ENCODE assay signal across 8 mouse cellular contexts in the genomic region with DNA sequence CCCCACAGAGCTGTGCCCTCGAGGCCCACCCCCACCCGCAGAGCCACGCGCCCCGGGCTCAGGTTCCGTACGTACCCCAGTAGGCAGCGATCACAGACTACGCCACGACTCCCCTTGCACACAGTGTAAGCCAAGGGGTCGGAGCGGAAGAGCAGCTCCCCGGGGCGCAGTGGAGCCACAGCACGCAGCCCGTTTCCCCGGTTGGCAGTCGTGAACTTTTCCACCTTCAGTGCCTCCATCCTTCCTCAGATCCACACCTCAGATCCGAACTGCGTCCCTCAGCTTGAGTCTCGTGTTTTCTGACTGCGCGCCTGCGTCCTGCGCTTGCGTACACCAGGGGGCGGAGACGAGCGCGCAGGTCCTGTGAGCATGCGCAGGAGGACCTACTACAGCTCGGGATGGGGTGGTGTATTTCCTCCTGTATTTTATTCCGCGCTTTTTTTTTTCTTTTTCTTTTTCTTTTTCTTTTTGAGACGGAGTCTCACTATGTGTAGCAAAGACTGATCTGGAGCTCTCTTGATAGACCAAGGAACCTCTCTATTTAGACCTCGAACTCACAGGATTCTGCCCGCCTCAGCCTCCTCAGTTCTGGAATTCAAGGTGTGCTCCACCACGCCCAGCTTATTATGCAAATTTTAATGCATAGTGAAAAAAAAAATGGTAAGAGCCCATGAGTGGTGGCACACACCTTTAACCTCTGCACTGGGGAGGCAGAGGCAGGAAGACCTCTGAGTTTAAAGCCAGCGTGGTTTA. TPM values are rescaled to one million over a fixed set of nuclear protein-coding genes. Genes with fewer than 3 reads are reported as not detected.
DNase-seq lines count a peak whose midpoint lies in the region; ATAC-seq and TF ChIP-seq lines count a peak whose summit lies in the region.

Gene Smyd3, minus strand, starts transcription at position 329 of the 753 bp plus-strand sequence.

- no peaks in the 10 kb centered on the region for H3K27me3 ChIP-seq in embryonic facial prominence, embryonic 14.5 days (replicated peaks; ENCODE audit: control insufficient read depth, insufficient read depth, low read length)
- H3K27me3 ChIP-seq in limb, embryonic 14.5 days (ENCODE audit: control insufficient read depth, insufficient read depth, low read length), result no peaks in the 10 kb centered on the region
- no peaks in the 10 kb centered on the region for H3K27me3 ChIP-seq in midbrain, postnatal 0 days (ENCODE audit: insufficient read depth, low read length)

- no peaks in the 10 kb centered on the region for H3K9me3 ChIP-seq in embryonic facial prominence, embryonic 14.5 days (ENCODE audit: control insufficient read depth, low read length)
- no peaks in the 10 kb centered on the region for H3K9me3 ChIP-seq in limb, embryonic 14.5 days (ENCODE audit: control insufficient read depth, low read length)
- no peaks in the 10 kb centered on the region for H3K9me3 ChIP-seq in midbrain, postnatal 0 days (ENCODE audit: low read length)

- peak; percentile 91 for DNase-seq in 3T3-L1 (ENCODE audit: low read depth, low spot score)
- peak; percentile 60 to 63 for DNase-seq in adrenal gland, postnatal 4 days (ENCODE audit: low spot score in 2 of 2)
- peak; percentile 91 for DNase-seq in embryonic facial prominence, embryonic 14.5 days (ENCODE audit: low spot score)
- DNase-seq in heart, adult 8-10 months (ENCODE audit: low spot score), result peak; percentile 87
- DNase-seq in kidney, adult 9 months, result peak; percentile 85
- peak; percentile 71 for DNase-seq in limb, embryonic 14.5 days (ENCODE audit: low spot score)
- DNase-seq in midbrain, postnatal 0 days (ENCODE audit: low spot score), result peak; percentile 87
- DNase-seq in spleen, postnatal 14 days (ENCODE audit: low spot score in 2 of 2), result peak; percentile 73 to 80

- H3K36me3 ChIP-seq in embryonic facial prominence, embryonic 14.5 days (ENCODE audit: control insufficient read depth, insufficient read depth, low read length), result no peaks in the 10 kb centered on the region
- H3K36me3 ChIP-seq in limb, embryonic 14.5 days (ENCODE audit: control insufficient read depth, insufficient read depth, low read length), result no peaks in the 10 kb centered on the region
- H3K36me3 ChIP-seq in midbrain, postnatal 0 days (ENCODE audit: insufficient read depth, low read length), result no peaks in the 10 kb centered on the region

- peak within 1 kb of the TSS; percentile 96 for H3K4me2 ChIP-seq in embryonic facial prominence, embryonic 14.5 days (ENCODE audit: low read depth, low read length)
- H3K4me2 ChIP-seq in limb, embryonic 14.5 days (replicated peaks; ENCODE audit: low read depth, low read length, severe bottlenecking), result peak within 1 kb of the TSS; percentile 96
- H3K4me2 ChIP-seq in midbrain, postnatal 0 days (ENCODE audit: low read depth, low read length, poor library complexity, severe bottlenecking), result peak within 1 kb of the TSS; percentile 96

- TF ChIP-seq POLR2A in limb, embryonic 14.5 days (IDR thresholded peaks at IDR 0.05; ENCODE audit: borderline replicate concordance, extremely low read depth, insufficient read depth, insufficient read length), result 0 out of 2 replicates have a peak, but pooled peaks have one; percentile 29

- peak; percentile 85 for TF ChIP-seq CTCF in midbrain, postnatal 0 days (IDR thresholded peaks at IDR 0.05)

- WGBS in embryonic facial prominence, embryonic 14.5 days, result 8% methylated on average over 36 of the region's 39 CpGs
- WGBS in limb, embryonic 14.5 days, result 7% methylated on average over 39 of the region's 39 CpGs
- 6% methylated on average over 39 of the region's 39 CpGs for WGBS in midbrain, postnatal 0 days

- peak within 1 kb of the TSS; percentile 73 for H3K9ac ChIP-seq in embryonic facial prominence, embryonic 14.5 days (ENCODE audit: low read depth, low read length)
- peak within 1 kb of the TSS; percentile 79 for H3K9ac ChIP-seq in limb, embryonic 14.5 days (ENCODE audit: low read depth, low read length, severe bottlenecking)
- peak within 1 kb of the TSS; percentile 72 for H3K9ac ChIP-seq in midbrain, postnatal 0 days (replicated peaks; ENCODE audit: low read length, poor library complexity, severe bottlenecking)

- peak; percentile 90 for ATAC-seq in embryonic facial prominence, embryonic 14.5 days (ENCODE audit: low read depth)
- peak; percentile 79 for ATAC-seq in limb, embryonic 14.5 days (ENCODE audit: low FRiP score, low read depth)
- ATAC-seq in midbrain, postnatal 0 days (ENCODE audit: low FRiP score), result peak; percentile 89

- H3K4me1 ChIP-seq in embryonic facial prominence, embryonic 14.5 days (ENCODE audit: control insufficient read depth, insufficient read depth, low read length), result 0 out of 2 replicates have a peak, but pooled peaks cover 4% of the 10 kb centered on the region
- H3K4me1 ChIP-seq in limb, embryonic 14.5 days (ENCODE audit: control insufficient read depth, insufficient read depth, low read length), result 0 out of 2 replicates have a peak, but pooled peaks cover 5% of the 10 kb centered on the region
- H3K4me1 ChIP-seq in midbrain, postnatal 0 days (ENCODE audit: insufficient read depth, low read length), result peaks cover 3% of the 10 kb centered on the region; the same call in 1 of the 2 replicates

- peak within 1 kb of the TSS; percentile 81 for H3K4me3 ChIP-seq in embryonic facial prominence, embryonic 14.5 days (ENCODE audit: low read depth, low read length)
- peak within 1 kb of the TSS; percentile 77 for H3K4me3 ChIP-seq in limb, embryonic 14.5 days (replicated peaks; ENCODE audit: low read length)
- H3K4me3 ChIP-seq in midbrain, postnatal 0 days (ENCODE audit: low read depth, low read length), result peak within 1 kb of the TSS; percentile 89

- H3K27ac ChIP-seq in embryonic facial prominence, embryonic 14.5 days (replicated peaks; ENCODE audit: low read depth, low read length), result no peak within 1 kb of the TSS
- no peak within 1 kb of the TSS for H3K27ac ChIP-seq in limb, embryonic 14.5 days (replicated peaks; ENCODE audit: low read depth, low read length)
- H3K27ac ChIP-seq in midbrain, postnatal 0 days (ENCODE audit: low read depth, low read length), result no peak within 1 kb of the TSS

RNA-seq across cellular contexts. Expression of gene Smyd3, which starts in this region (rescaled TPM):
- 10 to 100 TPM; 13.6 to 14.0 TPM for total RNA-seq in adrenal gland, postnatal 4 days (2021)
- 16.7 and 18.7 TPM in 2 replicates for polyA plus RNA-seq in embryonic facial prominence, embryonic 14.5 days (2014; fragmentation: Nextera tagmentation; extraction: Ambion mirVana)
- 1 to 10 TPM; 7.0 to 8.3 (median 7.8) TPM for total RNA-seq in heart, adult 8-10 months (2022)
- 9.6 and 9.8 TPM in 2 replicates for polyA plus RNA-seq in limb, embryonic 14.5 days (2012; rRNA removed)
- polyA plus RNA-seq in limb, embryonic 14.5 days (2014; fragmentation: Nextera tagmentation; extraction: Ambion mirVana), result 21.1 and 21.5 TPM in 2 replicates
- 15.8 and 24.4 TPM in 2 replicates for total RNA-seq in midbrain, postnatal 0 days (2014; rRNA removed)
- polyA plus RNA-seq in midbrain, postnatal 0 days (2015; fragmentation: Nextera tagmentation; extraction: Ambion mirVana), result 23.1 and 28.4 TPM in 2 replicates
